Mouse (Mus musculus): ENCODE measurements at regions not wholly inside any gene's neighbourhood (a gene's known extent, or its start where the extent isn't known, plus 50 kb on each side); places are given as distances from the start of the nearest gene placed in this dataset.

DNA sequence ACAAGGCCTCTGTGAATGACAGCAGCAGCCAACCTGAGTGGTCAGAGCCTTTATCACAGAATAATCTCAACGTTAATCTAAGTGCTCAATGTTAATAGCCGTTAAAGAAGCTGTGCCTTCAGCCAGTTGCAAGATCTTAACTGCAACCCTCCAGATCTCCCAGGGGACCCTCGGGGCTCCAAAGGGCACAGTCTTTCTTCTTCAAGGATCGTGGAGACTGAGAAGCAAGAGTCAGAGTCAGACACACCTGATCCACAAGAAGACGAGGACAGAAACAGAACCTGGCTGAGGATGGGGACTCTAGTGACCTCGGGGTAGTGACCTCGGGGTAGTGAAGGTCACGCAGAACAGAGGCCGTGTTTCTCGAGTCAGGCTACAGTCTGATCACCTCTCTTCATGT is 206.0 kb downstream of the Sptssa start:
- DNase-seq (ENCODE audit: low spot score) = no peak

DNA sequence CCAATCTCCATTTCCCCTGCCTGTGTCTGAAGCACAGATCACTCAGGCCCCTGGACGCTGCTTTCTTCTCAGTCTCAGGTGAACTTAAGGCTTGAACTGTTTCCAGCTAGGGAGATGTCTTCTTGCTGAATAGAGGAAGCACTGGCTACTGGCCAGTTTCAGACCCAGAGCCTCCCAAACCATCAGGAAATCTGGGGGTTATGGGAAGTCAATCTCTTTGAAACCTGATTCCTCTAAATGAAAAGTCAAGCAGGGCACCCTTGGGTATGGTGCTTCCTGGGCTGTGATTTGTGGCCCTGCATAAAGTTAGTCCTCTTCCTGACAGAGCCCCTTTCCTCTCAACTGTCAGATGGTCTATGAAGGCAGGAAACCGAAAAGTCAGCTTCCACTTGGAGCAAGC is 208.2 kb downstream of the Sptssa start:
- no peak for DNase-seq (ENCODE audit: low spot score)

DNA sequence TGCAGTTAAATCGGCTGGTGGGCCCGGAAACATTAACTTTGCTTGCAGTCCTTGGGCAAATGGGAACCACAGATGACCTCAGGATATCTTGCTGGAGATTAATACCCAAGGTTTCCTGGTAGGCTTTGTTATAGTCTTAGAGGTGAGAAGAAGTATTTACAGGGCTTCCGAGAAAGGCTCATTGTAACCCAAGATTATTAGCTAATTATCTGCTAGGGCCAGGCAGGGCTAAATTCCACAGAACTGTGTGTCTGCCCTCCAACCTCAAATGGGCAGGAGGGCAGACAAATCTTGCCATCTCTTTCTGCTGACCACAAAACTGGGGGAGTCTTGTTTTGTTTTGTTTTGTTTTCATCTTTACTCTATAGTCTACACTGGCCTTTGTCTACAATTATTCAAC is 209.0 kb downstream of the Sptssa start:
- DNase-seq (ENCODE audit: low spot score) = no peak

DNA sequence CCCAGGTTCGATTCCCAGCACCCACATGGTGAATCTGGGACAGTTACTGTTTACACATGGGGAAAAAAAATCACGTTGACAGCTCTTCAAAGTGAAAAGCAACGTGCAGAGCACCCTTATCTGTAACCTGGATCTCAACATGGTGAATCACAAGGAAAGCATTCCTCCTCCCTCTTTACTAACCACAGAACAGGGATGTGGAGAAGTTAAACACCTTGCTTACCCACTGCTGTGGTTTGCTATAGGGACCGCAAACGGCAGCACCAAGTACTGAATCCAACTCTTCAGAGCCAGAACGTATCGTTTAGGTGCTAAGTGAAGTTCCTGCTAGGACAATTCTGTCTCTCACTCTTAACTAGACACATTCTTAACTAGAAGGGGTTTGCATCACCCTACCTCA is 210.0 kb downstream of the Sptssa start:
- DNase-seq (ENCODE audit: low spot score) = no peak

DNA sequence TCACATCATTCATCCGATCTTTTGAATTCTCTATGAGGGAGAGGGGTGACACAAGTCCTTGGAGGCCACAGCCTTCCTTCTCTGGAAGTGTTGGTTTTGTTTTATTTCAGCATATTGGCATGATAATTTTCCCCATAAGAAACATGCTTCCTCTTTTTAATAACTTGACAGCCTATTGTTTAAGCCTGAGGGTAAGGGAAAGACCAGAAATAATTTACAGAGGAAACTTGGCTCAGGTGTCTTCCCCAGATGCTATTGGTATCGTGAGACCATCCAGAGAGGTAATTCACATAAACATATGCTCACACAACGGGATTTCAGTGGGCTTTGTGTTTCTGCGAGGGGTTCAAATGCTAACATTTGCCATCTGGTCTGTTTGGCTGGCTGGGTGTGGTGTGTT is 212.0 kb downstream of the Sptssa start:
- DNase-seq (ENCODE audit: low spot score) = no peak

DNA sequence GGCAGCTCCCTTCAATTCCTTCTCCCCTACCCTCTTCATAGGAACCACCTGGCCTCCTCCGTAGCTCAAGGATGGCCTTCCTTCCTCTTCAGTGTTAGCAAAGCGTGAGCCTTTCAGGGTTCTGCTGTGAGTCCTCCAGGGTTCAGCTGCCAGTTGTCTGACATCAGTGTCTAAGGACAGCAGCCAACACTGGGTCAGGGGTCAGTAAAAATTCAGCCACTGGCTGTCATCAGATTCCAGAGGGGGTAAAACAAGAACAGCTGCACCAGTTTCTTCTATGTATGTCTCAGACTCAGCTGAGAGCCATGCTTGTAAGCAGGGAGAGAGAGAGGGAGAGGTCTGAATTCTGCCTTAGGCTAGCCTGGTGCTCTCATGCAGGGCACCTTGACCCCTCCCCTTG is 213.1 kb downstream of the Sptssa start:
- no peak for DNase-seq (ENCODE audit: low spot score)

DNA sequence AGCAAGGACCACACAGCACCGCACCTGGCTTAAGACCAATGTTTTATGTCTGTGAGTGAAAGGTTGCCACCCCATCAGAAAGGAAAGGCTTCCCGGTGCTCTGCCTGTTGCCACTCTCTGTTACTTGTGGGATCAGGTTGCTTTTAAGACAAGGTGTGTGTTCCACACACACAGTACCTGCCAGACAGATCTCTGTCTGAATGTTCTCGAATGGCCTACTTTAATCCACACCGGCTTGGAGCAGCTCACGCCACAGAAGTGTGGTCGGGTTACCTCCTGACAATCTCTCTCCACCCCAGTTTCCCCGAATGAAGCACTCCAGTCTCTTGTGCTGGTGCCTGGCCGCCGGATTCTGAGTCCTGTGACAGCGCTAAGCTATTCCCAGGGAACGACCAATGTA is 214.0 kb downstream of the Sptssa start:
- DNase-seq (ENCODE audit: low spot score) = no peak

DNA sequence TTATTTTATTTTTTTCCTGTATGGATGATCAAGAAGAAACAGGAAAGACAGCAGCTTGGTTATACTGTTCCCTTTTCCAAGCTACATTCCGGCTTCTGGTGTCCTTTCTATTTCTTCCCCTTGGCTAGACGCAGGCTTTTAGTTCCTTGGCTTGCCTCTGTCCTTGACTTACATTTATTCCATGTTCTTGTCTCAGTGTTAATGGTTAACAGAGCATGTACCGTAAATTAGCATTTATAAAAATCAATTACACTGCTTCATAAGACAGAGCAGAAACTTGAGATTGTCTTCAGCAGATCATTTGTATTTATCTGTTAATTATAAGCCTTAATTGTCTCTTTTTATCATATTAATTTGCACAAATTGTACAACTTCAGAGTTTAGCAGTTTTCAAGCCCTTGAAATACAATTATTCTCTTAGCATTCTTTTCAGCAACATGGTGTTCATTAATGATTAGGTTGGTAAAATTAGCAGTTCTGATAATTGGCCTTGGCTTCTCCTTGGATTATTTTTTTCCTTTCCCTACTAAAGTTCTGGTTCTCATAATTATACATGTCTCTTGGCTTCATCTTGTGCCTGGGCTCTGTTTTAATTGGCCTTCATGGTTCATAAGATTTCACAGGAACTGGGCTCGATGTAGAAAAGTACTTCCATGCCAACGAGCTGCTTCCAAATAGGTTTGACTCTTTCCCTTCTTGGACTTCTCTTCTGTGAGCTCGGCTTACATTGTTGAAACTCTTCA is 215.4 kb downstream of the Sptssa start:
- DNase-seq (ENCODE audit: low spot score) = no peak

DNA sequence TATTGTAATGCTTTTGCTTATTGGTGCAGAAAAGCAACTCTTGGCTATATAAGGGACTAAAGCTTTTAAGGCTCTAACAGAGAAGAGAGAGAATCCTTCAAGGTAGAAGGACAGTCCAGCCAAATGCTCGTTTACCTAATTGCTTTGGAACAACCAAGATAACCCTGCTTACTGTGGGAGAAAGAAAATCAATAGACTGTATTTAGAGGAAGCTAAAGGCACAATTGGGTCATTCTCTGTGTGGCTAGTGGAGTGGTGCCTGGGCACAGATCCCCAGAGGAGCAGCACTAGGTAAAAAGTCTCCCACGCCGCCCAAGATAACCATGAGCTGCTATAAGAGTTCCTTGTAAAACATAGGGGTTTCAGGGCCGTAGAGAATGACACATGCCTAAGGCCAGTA is 217.6 kb downstream of the Sptssa start:
- DNase-seq (ENCODE audit: low spot score) = no peak

DNA sequence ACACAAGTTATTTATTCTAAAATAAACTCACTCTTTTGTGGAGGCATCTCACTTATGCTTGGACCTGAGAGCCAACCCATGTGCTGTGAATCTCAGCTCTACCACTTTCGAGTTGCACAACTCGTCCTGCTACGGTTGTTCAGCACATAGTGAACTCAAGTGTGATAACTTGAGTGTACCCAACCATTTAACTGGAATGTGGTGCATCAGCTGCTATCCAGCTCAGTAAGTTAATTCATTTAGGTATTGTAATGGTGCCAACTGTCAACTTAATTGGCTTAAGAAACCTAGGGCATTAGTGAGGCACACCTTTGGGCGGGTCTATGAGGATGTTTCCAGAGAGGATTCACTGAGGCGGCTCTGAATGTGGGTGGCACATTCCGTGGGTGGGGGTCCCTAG is 221.6 kb upstream of the Egln3 start:
- DNase-seq (ENCODE audit: low spot score) = no peak

DNA sequence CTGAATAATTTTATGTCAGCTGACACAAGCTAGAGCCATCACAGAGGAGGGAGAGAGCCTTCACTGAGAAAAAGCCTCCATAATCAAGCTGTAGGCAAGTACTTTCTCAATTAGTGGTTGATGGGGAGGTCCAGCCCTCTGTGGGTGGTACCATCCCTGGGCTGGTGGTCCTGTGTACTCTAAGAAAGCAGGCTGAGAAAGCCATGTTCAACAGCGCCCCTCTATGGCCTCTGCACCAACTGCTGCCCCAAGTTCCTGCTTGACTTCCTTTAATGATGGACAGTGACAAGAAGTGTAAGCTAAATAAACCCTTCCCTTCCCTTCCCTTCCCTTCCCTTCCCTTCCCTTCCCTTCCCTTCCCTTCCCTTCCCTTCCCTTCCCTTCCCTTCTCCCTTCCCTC is 211.2 kb upstream of the Egln3 start:
- DNase-seq (ENCODE audit: low spot score) = no peak

DNA sequence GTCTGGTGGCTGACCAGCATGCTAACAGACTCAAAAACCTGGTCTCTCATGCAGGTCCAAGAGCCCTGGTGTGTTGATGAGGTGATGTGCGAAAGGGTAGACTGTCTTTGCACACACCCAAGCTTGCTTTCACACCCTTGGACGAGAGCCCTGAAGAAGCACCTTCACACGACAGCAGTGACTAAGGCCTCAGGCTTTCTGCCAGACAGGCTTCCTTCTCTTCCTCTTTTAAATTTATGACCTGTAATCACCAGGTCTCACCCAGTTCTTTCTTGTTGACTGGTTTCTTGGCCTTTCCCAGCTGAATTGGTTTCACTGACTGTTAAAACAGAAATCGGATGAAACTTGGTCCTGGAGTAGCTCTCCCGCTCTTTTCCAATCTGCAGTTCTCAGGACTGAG is 210.5 kb upstream of the Egln3 start:
- DNase-seq (ENCODE audit: low spot score) = no peak

DNA sequence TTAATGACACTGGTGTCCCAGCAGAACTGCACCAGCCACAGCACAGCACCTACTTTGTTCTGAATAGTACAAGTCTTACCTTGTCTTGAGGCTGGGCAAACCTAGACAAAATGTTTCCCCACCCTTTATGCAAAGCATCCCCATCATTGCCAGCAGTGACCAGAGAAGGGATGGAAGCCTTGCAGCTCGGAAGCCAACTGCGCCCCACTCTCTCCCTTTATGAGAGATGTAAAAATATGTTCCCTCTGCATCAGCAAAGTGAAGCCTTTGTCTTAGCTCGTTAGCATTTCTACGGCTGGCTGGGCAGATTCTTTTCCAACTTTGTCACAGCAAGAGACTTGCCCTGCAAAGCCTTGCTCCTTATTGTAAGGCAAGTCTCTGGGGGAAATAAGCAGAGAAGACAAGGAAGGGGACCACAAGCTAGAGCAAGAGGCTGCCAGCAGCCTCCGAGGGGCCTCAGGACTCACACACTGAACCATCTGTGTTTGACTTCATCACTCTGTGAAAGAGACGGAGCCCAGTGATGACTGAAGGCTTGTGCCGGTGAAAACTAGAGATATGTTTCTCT is 206.5 kb upstream of the Egln3 start:
- no peak for DNase-seq (ENCODE audit: low spot score)

DNA sequence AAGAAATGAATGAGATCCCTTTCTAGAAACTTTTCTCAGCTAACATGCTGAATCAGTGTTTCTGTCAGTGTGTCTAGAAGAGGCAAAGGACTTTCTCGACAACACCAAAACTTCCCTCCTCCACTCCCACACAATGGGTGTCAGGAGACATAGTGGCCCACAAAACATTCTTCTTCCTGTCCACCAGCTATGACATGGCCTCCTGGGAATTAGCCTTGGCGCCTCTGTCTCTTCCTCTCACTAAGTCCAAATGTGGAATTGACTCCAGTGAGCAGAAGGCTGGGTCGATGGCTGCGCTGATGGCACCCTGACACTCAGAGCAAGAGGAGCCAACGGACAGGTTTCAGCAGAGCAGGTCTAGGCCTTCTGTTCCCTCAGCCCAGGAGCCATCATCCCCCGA is 205.2 kb upstream of the Egln3 start:
- DNase-seq (ENCODE audit: low spot score) = no peak

DNA sequence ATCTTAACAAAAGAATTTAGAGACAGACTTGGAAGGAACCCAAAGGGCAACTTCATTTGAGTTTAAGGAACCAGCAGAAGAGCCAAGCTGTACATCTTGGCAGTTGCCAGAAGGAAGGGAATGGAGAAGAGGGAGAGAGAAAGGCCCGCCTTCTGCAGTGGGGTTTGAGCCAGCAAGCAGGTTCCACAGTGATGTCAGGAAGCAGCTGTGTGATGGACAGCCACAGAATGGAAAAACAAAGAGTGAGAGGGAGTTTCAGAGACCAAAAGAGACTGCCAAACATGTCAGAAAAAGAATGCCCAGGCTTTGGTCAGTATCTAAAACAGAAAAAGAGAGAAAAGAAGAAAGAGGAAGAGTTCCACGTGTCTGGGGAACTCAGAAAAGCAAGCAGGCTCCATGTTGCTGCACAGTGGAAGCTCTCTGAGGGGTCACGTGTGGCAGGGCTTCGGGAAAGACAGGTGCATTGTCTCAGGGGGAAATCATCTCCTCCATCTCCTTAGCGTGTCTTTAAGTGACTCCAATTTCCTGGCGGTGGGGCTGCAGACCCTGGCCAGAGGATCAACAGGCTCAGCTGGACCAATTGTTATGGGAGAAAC is 203.7 kb upstream of the Egln3 start:
- DNase-seq (ENCODE audit: low spot score) = no peak

DNA sequence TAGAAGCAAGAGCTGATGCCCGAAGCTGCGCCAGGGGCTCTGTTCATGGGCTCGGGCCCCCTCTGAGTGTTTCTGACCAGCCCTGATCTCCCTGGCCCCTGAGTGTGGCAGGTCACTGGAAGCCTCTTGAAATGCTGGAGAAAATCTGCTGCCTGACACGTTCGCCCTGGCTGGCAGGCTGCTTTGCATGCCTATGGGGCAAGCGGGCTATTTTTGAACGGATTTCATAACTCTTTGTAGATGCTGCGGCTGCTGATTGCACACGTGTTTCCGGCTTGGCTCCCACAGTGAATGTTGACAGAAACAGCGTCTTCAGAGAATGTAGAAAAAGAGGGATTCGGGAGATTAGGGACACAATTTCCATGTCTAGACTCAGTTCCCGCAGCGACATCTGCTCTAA is 201.4 kb upstream of the Egln3 start:
- DNase-seq (ENCODE audit: low spot score) = peak; percentile 65

DNA sequence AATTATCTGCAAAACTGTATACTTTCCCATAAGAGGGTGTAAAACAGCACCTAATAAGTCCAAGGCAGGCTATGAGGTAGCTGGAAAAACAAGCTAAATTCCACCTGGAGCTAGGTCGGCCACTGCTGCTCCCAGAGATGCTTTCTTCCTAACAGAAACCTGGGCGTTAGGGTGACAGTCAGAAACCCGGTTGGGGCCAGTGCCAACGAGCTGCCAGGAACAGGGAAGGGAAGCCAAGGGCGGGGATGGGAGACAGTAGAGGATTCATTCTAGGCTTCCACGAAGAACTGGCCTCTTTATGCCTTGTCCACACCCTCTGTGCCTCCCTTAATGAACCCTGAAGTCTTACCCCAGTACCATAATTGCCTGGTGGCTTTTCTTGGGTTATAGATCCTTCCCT is 198.9 kb upstream of the Egln3 start:
- no peak for DNase-seq (ENCODE audit: low spot score)

DNA sequence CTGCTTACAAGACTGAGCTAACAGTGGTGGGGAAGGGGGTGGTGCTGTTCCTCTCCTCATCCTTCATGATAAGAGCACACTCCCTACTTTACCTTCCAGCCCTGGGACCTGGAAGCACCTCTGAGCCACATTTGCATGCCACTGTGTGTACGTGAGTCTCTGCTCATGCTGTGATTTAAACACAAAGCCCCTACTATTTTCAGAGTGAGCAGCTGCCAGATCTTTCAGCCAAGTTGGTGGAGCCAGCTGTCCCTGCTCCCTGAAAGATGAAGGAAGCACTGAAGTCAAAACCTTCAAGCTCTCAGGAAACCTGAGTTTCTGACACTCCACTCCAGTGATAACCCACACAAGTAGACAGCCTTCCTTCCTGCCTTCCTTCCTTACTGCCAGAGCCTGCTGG is 198.0 kb upstream of the Egln3 start:
- no peak for DNase-seq (ENCODE audit: low spot score)

DNA sequence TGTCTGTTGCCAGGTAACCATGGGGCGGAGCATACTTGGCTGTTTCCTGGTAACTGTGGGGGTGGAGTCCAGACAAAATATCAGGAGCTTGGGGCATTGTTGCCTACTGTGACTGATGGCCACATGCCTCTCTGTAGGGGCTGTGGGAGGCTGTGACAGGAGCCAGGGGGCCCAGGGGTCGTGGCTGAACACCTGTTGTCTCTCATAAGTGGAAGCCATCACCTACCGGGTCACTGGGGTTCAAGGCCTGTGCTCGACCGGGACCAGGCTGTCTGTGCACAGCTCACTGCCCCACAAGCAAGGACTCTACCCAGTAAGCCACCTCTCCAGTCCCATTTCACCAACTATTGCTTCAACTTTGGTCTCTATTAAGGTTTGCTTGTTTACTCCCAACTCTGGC is 196.4 kb upstream of the Egln3 start:
- DNase-seq (ENCODE audit: low spot score) = no peak

DNA sequence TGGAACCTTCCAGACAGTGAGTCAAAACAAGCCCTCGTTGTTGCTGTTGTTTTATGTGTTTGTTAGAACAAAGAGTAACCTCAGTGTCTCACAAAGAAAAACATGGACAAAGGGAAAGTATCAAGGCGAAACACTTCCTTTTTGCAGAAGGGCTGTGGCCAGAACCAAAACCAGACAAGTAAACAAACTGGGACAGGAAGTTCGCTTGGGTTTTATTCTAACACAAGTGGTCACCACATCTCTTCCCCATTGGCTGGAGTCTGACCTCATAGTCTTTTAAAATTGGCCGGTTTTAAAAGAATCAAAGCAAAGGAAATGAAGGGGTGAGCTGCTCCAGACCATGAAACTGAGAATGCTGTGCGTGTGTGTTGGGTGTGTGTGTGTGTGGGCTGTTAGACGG is 194.4 kb upstream of the Egln3 start:
- no peak for DNase-seq (ENCODE audit: low spot score)

DNA sequence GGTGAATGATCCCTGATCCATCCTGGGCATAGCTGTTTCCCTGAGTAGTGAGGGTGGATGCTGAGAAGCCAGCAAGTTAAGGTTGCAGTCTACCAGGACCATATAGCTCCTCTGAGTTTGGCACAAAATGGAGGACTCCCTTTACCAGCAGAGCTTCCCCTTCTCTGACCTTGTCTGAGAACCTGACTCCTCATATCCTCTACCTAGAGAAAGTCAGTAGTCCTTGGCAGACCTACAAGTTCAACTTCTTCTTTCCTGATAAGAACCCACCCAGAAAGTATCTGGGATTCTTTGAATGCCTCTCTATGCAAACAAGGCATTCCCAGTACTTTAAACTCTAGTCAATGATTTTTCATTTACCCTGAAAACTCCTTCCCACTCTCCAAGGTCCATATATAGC is 193.3 kb upstream of the Egln3 start:
- no peak for DNase-seq (ENCODE audit: low spot score)

DNA sequence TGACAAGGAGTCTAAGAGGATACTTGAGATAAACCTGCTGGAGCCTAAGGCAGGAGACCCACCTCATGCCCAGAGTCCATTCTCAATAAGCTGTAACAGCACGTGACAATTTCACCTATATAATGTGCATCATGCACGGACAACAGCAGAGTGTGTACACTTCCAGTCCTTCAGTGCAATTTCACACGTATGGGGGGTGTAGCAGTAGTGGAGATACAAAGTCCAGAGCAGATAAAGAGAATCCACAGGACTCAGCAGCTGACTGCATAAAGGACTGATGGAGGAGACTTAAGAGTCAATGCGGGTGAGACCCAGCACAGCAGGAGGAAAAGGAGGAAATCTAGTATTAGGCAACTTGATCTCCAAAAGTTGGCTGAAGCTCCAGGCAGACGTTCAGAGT is 192.7 kb upstream of the Egln3 start:
- DNase-seq (ENCODE audit: low spot score) = no peak

DNA sequence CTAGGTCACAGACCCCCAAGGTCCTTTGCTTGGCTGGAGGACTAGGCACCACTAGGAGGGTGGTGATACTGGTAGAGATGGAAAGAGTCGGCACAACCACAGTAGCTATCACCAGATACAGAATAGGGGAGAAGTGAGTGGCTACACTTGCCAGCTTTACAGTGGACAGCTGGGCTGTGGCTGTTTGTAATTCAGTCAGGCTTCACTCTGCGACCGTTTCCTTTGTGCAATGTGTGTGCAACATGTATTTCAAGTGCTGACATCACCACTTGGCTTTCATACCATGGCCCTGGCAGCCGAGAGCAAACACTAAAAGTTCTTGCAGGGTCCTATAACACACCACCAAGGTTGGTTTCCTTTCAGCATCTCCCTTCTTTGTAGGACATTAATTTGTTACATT is 181.7 kb upstream of the Egln3 start:
- no peak for DNase-seq (ENCODE audit: low spot score)

DNA sequence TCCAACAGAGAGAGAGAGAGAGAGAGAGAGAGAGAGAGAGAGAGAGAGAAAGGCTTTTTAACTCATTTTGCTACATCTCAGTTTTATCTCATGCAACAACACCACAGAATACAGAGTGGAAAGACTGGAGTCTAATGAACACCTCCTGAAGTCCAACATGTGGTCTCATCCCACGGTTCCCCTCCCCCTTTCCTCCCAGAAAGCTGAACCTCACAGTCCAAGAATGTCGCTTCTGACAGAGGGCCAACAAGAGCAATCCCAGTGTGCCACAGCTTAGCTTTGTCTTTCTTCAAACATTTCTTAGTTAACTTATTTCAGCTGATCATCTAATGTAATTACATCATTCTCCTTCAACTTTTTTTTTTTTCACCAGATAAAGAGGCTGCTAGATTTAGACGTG is 180.5 kb upstream of the Egln3 start:
- DNase-seq (ENCODE audit: low spot score) = no peak
